In genomic region chr6:12416976-12417375, GRCm38 (mm10) we compare ENCODE assay signal across 33 mouse cellular contexts.
"Had no signal": no experiment of that assay in that cellular context is flagged by ENCODE, and none has a peak within 500 bp of the region (broad histone marks: within the 10 kb centered on the region; RNA-seq: fewer than 3 reads in every experiment).

No protein-coding gene starts in this region.

- DNase-seq: heart, postnatal 10 days; heart, postnatal 14 days; heart, postnatal 36 days; heart, postnatal 4 days; kidney, adult 11 months; kidney, adult 18-20 months; kidney, adult 2 months; kidney, adult 8-10 months; kidney, adult 9 months; kidney, postnatal 10 days; kidney, postnatal 14 days; kidney, postnatal 25 days; kidney, postnatal 36 days; layer of hippocampus, adult 9-11 months; layer of hippocampus, postnatal 36 days had no signal

- H3K4me3 ChIP-seq: heart, embryonic 12.5 days; heart, embryonic 13.5 days; heart, embryonic 15.5 days; hindbrain, embryonic 10.5 days; hindbrain, embryonic 12.5 days; hindbrain, embryonic 13.5 days; hindbrain, embryonic 15.5 days; intestine, embryonic 15.5 days; kidney, embryonic 15.5 days; layer of hippocampus, adult 2 months; left cerebral cortex, adult 2 months had no signal

- H3K27ac ChIP-seq: heart, embryonic 13.5 days; heart, embryonic 15.5 days; hindbrain, embryonic 10.5 days; hindbrain, embryonic 12.5 days; hindbrain, embryonic 13.5 days; hindbrain, embryonic 14.5 days; hindbrain, embryonic 15.5 days; hindbrain, postnatal 0 days; intestine, embryonic 15.5 days; kidney, embryonic 15.5 days; kidney, postnatal 0 days; layer of hippocampus, adult 2 months; left cerebral cortex, adult 2 months had no signal

- H3K4me1 ChIP-seq: heart, embryonic 13.5 days; heart, embryonic 15.5 days; hindbrain, embryonic 10.5 days; hindbrain, embryonic 12.5 days; hindbrain, embryonic 13.5 days; hindbrain, embryonic 15.5 days; intestine, embryonic 15.5 days; kidney, embryonic 15.5 days had no signal

- H3K36me3 ChIP-seq: heart, embryonic 12.5 days; heart, embryonic 13.5 days; heart, embryonic 15.5 days; hindbrain, embryonic 10.5 days; hindbrain, embryonic 12.5 days; hindbrain, embryonic 15.5 days; intestine, embryonic 15.5 days; kidney, embryonic 15.5 days had no signal

- H3K9me3 ChIP-seq: heart, embryonic 13.5 days; heart, embryonic 15.5 days; hindbrain, embryonic 10.5 days; hindbrain, embryonic 12.5 days; hindbrain, embryonic 13.5 days; hindbrain, embryonic 15.5 days; intestine, embryonic 15.5 days; kidney, embryonic 15.5 days had no signal

- H3K9ac ChIP-seq: heart, embryonic 12.5 days; heart, embryonic 13.5 days; heart, embryonic 15.5 days; hindbrain, embryonic 12.5 days; hindbrain, embryonic 13.5 days; hindbrain, embryonic 14.5 days; hindbrain, embryonic 15.5 days; intestine, embryonic 15.5 days; kidney, embryonic 15.5 days had no signal

- ATAC-seq: hindbrain, embryonic 16.5 days; hindbrain, postnatal 0 days; inflammation-experienced regulatory T-cells, adult 6 months; intestine, embryonic 15.5 days; intestine, embryonic 16.5 days; intestine, postnatal 0 days had no signal
